Mouse (Mus musculus) 3T3-L1 (cell line): ENCODE results near the gene Fam47e.

Experiments
- DNase-seq: peaks from one replicate; pipeline ENCODE4 v3.0.0-alpha.2; 2015; ENCODE audit warnings: low read depth, low spot score

The Fam47e gene

GRCm38 (mm10) chr5:92602691-92603690, 48.1 kb downstream of the Fam47e start, which contains the start of gene Stbd1:
Gene Stbd1, plus strand, starts transcription at chr5:92603041.
- peak; percentile 46 for DNase-seq

DNA sequence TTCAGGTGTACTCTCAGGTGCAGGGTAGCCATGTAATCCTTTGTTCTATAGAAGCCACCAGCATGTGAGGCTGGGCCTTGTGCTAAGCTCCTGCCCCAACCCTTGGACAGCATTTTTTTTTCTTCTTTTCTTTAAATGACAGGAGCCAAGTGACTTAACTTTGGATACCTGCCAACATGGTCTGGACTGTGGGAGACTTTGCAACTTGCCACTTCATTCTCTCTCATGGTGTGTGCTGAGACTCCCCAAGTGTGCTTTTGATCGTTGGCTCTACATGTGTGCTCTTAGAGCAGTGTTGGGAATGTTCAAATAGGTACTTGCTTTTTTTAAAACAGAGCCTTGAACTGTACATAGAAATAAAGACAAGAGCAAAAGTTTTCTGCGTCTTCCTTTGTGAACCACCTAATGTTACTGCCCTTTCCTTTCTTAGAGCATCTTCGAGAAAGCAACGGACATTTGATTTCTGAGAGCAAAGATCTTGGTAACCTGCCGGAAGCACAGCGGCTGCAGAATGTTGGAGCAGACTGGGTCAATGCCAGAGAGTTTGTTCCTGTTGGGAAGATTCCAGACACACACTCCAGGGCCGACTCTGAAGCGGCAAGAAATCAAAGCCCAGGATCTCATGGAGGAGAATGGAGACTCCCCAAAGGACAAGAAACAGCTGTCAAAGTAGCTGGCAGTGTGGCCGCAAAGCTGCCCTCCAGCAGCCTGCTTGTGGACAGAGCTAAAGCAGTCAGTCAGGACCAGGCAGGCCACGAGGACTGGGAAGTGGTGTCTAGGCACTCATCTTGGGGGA, 49.8 kb downstream of the Fam47e start:
- DNase-seq, result no peak

DNA sequence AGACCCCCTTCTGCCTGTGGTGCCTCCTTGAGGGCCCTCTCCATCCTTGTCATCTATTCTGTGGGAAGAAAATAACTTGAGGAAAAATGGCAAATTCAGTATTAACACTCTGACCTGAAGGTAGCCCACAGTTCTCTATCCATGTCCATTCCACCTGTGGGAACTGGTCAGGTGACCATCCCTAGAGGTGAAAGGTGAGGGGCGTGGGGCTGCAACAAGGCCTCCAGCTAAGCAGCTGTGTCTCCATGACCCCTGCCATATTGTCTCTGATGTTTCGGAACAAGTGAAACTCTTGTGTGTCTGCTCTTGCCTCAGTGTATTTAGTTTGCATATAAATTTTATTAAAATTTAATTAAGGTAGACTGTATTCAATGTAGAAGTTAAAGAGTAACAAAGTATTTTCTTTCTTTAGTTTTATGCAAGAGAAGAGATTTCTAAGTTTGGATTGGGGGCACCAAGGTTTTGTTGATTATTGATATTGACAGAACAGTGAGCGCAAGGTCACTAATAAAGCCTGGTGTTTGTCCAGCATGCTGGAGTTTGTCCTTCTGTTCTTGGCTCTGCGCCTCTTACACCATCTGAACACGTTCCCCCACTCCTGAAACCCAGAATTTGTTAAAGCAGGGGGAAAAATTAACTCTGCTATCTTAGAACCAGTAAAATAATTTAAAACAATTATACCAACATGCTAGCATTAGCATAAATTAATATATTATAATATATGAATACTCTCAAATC, 52.8 kb downstream of the Fam47e start:
- DNase-seq, result no peak

GRCm38 (mm10) chr5:92612756-92613155, 57.9 kb downstream of the Fam47e start:
- no peak for DNase-seq

DNA sequence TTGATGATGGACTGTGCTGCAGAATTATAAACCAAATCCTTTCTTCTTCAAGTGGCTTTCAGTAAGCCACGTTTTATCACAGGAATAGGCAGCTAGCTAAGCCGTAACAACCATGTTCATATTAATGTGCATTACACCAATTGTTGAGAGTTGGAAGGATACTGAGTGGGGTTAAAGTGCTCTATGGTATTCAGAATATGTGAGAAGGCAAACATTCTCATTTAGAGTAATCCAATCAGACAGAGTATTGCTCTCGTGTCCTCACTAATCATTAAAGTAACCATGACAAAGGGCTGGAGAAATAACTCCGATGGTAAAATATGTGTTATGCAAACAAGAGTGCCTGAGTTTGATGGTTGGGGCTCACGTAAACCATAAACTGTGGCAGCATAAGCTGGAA, 67.0 kb downstream of the Fam47e start:
- no peak for DNase-seq

DNA sequence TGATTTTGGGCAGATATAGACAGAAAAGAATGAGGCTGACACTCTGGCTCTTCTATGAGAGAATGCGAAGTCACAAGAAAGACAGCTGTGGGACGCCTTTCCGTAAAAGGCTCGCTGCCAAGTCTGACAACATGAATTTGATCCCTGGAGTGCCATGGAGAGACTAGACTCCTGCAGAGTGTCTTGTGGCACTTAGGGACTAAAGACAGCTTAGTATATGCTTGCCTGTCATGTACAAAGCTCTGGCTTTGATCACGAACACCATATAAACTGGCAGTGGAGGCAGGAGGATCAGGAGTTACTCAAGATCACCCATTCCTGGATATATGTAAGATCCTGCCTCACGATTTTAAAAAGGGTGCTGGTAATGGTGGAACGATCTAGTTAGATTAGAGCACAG, 73.0 kb downstream of the Fam47e start:
- no peak for DNase-seq

- no peak for DNase-seq
These were observed 78.7 kb downstream of the Fam47e start for GRCm38 (mm10) chr5:92633526-92633925.

GRCm38 (mm10) chr5:92634916-92635315, 80.0 kb downstream of the Fam47e start:
- no peak for DNase-seq

GRCm38 (mm10) chr5:92635891-92636290, 81.0 kb downstream of the Fam47e start:
- DNase-seq, result no peak

- no peak for DNase-seq
These were observed 86.0 kb downstream of the Fam47e start for GRCm38 (mm10) chr5:92640861-92641260.
